Mouse (Mus musculus) intestine, postnatal 0 days (tissue): ENCODE data around the gene Fermt2. TPM values are rescaled to one million over a fixed set of nuclear protein-coding genes. Genes with fewer than 3 reads are reported as not detected.

Experiments used
- ATAC-seq: fragments of 200-750 bp; cut with Nextera tagmentation; 2 replicates; pipeline ENCODE4 v1.8.0; 2017; ENCODE audit warnings: mild to moderate bottlenecking, moderate TSS enrichment, moderate library complexity
- H3K27ac ChIP-seq: fragments of 300-500 bp; sonication (generic); 2 replicates; pipeline ENCODE4 v1.5.1; 2014; ENCODE audit warnings: mild to moderate bottlenecking, low read depth, low read length, moderate library complexity
- H3K27me3 ChIP-seq: fragments of 300-500 bp; sonication (generic); replicated peaks from 2 replicates; pipeline ENCODE4 v1.6.1; 2014; ENCODE audit warnings: low read length, mixed read lengths; ENCODE audit not compliant: control insufficient read depth, insufficient read depth
- H3K36me3 ChIP-seq: fragments of 300-500 bp; sonication (generic); 2 replicates; pipeline ENCODE4 v1.6.1; 2014; ENCODE audit warnings: mild to moderate bottlenecking, moderate library complexity; ENCODE audit not compliant: control insufficient read depth, insufficient read depth
- H3K4me1 ChIP-seq: fragments of 300-500 bp; sonication (generic); replicated peaks from 2 replicates; pipeline ENCODE4 v1.6.1; 2014; ENCODE audit warnings: antibody characterized with exemption, low read length, mixed read lengths; ENCODE audit not compliant: control insufficient read depth, insufficient read depth
- H3K4me2 ChIP-seq: fragments of 300-500 bp; sonication (generic); replicated peaks from 2 replicates; pipeline ENCODE4 v1.6.1; 2014; ENCODE audit warnings: low read depth, mild to moderate bottlenecking, moderate library complexity
- H3K4me3 ChIP-seq: fragments of 300-500 bp; sonication (generic); 2 replicates; pipeline ENCODE4 v1.5.1; 2014; ENCODE audit warnings: low read depth, low read length
- H3K9ac ChIP-seq: fragments of 300-500 bp; sonication (generic); 2 replicates; pipeline ENCODE4 v1.6.1; 2014; ENCODE audit warnings: mild to moderate bottlenecking, low read depth, low read length
- H3K9me3 ChIP-seq: fragments of 300-500 bp; sonication (generic); 2 replicates; pipeline ENCODE4 v1.6.1; 2016; ENCODE audit warnings: mixed run types; ENCODE audit not compliant: control insufficient read depth
- CTCF ChIP-seq: sonication (generic); IDR thresholded peaks from 2 replicates; pipeline ENCODE4 v1.5.1; 2016; ENCODE audit warnings: low read depth, mild to moderate bottlenecking, control low read depth, antibody characterized with exemption, moderate library complexity
- WGBS: fragments of 180-500 bp; shearing (Covaris S2); extraction: QIAGEN DNeasy Blood & Tissue Kit; methylation state at CpG from one replicate; pipeline ENCODE4 v1.1.7; 2014; 5-methylcytosine and 5-hydroxymethylcytosine counted together
- polyA plus RNA-seq: library from polyadenylated mRNA; unstranded; fragments of >200 nt; fragmentation: Nextera tagmentation; extraction: Ambion mirVana; gene quantifications from 2 replicates; pipeline ENCODE4 v1.2.1, GENCODE M21; 2015

Fermt2 gene
- polyA plus RNA-seq, 1 experiment from 2014 or later, result 138 TPM

- peak; percentile 54; the same call in 1 of the 2 replicates for ATAC-seq
- Histone ChIP-seq H3K27ac (no peak overlapping the region), H3K36me3 (no peaks in the 10 kb centered on the region), H3K9me3 (no peaks in the 10 kb centered on the region), H3K4me2 (no peak overlapping the region), H3K9ac (no peak overlapping the region), H3K27me3 (no peaks in the 10 kb centered on the region), H3K4me1 (no peaks in the 10 kb centered on the region), H3K4me3 (no peak overlapping the region)
- 29% methylated on average over 2 of the region's 2 CpGs for WGBS
- no peak for TF ChIP-seq CTCF
Measured at GRCm38 (mm10) chr14:45451090-45451489, 78.8 kb downstream of the Fermt2 start.

- no peak overlapping the region for H3K4me2 ChIP-seq
- TF ChIP-seq CTCF, result no peak
- no peaks in the 10 kb centered on the region for H3K36me3 ChIP-seq
- no peak overlapping the region for H3K9ac ChIP-seq
- no peaks in the 10 kb centered on the region for H3K9me3 ChIP-seq
- 0 out of 2 replicates have a peak, but pooled peaks cover 5% of the 10 kb centered on the region for H3K4me1 ChIP-seq
- no peaks in the 10 kb centered on the region for H3K27me3 ChIP-seq
- no peak for ATAC-seq
- no peak overlapping the region for H3K27ac ChIP-seq
- 52% methylated on average over 3 of the region's 3 CpGs for WGBS
- no peak overlapping the region for H3K4me3 ChIP-seq
Measured at GRCm38 (mm10) chr14:45446777-45447176, 83.1 kb downstream of the Fermt2 start.

- no peak overlapping the region for H3K4me2 ChIP-seq
Measured at GRCm38 (mm10) chr14:45445445-45445844, 84.5 kb downstream of the Fermt2 start.

GRCm38 (mm10) chr14:45444870-45445269 lies 85.0 kb downstream of the Fermt2 start:
- 0 out of 2 replicates have a peak, but pooled peaks cover 5% of the 10 kb centered on the region for H3K4me1 ChIP-seq
- no peaks in the 10 kb centered on the region for H3K27me3 ChIP-seq
- no peak overlapping the region for H3K27ac ChIP-seq
- ATAC-seq, result no peak
- WGBS, result 52% methylated on average over 7 of the region's 7 CpGs
- no peak for TF ChIP-seq CTCF
- no peaks in the 10 kb centered on the region for H3K36me3 ChIP-seq
- no peak overlapping the region for H3K9ac ChIP-seq
- H3K4me3 ChIP-seq, result no peak overlapping the region
- no peak overlapping the region for H3K4me2 ChIP-seq
- H3K9me3 ChIP-seq, result no peaks in the 10 kb centered on the region

More at GRCm38 (mm10) chr14:45445445-45445844, 84.5 kb downstream of the Fermt2 start:
- 0 out of 2 replicates have a peak, but pooled peaks cover 5% of the 10 kb centered on the region for H3K4me1 ChIP-seq
- WGBS, result 47% methylated on average over 12 of the region's 12 CpGs
- no peak for TF ChIP-seq CTCF
- H3K36me3 ChIP-seq, result no peaks in the 10 kb centered on the region
- H3K27ac ChIP-seq, result no peak overlapping the region
- no peak overlapping the region for H3K4me3 ChIP-seq
- no peaks in the 10 kb centered on the region for H3K27me3 ChIP-seq
- ATAC-seq, result no peak
- no peak overlapping the region for H3K9ac ChIP-seq
- H3K9me3 ChIP-seq, result no peaks in the 10 kb centered on the region

- Histone ChIP-seq H3K36me3 (no peaks in the 10 kb centered on the region), H3K4me1 (0 out of 2 replicates have a peak, but pooled peaks cover 5% of the 10 kb centered on the region), H3K27me3 (no peaks in the 10 kb centered on the region), H3K27ac (peak overlapping the region; percentile 35), H3K9me3 (no peaks in the 10 kb centered on the region), H3K4me3 (no peak overlapping the region), H3K9ac (no peak overlapping the region), H3K4me2 (no peak overlapping the region)
- no peak for ATAC-seq
- 47% methylated on average over 12 of the region's 12 CpGs for whole genome bisulfite sequencing
- TF ChIP-seq CTCF, result no peak
Measured at GRCm38 (mm10) chr14:45442781-45443560, 86.9 kb downstream of the Fermt2 start.

- Histone ChIP-seq H3K36me3 (no peaks in the 10 kb centered on the region), H3K9ac (no peak overlapping the region), H3K27ac (no peak overlapping the region), H3K4me2 (no peak overlapping the region), H3K27me3 (no peaks in the 10 kb centered on the region), H3K9me3 (no peaks in the 10 kb centered on the region), H3K4me3 (no peak overlapping the region), H3K4me1 (0 out of 2 replicates have a peak, but pooled peaks cover 5% of the 10 kb centered on the region)
- WGBS, result 86% methylated on average over 6 of the region's 6 CpGs
- TF ChIP-seq CTCF, result no peak
- ATAC-seq, result no peak
Measured at GRCm38 (mm10) chr14:45441291-45441690, 88.6 kb downstream of the Fermt2 start.
